Comparison of ENCODE assay signal across 18 mouse cellular contexts in genomic region chr5:34395850-34396540, GRCm38 (mm10).
"Had no signal": no experiment of that assay in that cellular context is flagged by ENCODE, and none has a peak within 500 bp of the region (broad histone marks: within the 10 kb centered on the region; RNA-seq: fewer than 3 reads in every experiment).

No protein-coding gene starts in this region.

- H3K4me3 ChIP-seq: left cerebral cortex, adult 2 months; liver, embryonic 13.5 days; midbrain, embryonic 12.5 days; myocyte; neural tube, embryonic 13.5 days had no signal

- H3K36me3 ChIP-seq: liver, embryonic 13.5 days; midbrain, embryonic 12.5 days had no signal

- H3K4me2 ChIP-seq: liver, embryonic 13.5 days; midbrain, embryonic 12.5 days; neural tube, embryonic 13.5 days had no signal

- H3K9me3 ChIP-seq: liver, embryonic 13.5 days; midbrain, embryonic 12.5 days; neural tube, embryonic 13.5 days had no signal

- ATAC-seq: intestine, postnatal 0 days; midbrain, embryonic 16.5 days had no signal

- H3K27ac ChIP-seq: kidney, postnatal 0 days; left cerebral cortex, adult 2 months; liver, embryonic 13.5 days; midbrain, embryonic 12.5 days; neural tube, embryonic 13.5 days had no signal

- H3K27me3 ChIP-seq: liver, embryonic 13.5 days; midbrain, embryonic 12.5 days; neural tube, embryonic 13.5 days had no signal

- DNase-seq: kidney, adult 2 months; kidney, postnatal 25 days; layer of hippocampus, adult 9-11 months; layer of hippocampus, postnatal 36 days; liver, embryonic 13.5 days; lung, adult 2 months; lung, postnatal 14 days; lung, postnatal 4 days; thymus, adult 2 months; thymus, postnatal 14 days; thymus, postnatal 4 days had no signal

- H3K9ac ChIP-seq: liver, embryonic 13.5 days; midbrain, embryonic 12.5 days; neural tube, embryonic 13.5 days had no signal
